Mouse (Mus musculus) retina, postnatal 1 day (tissue): ENCODE results near the gene Opalin.
A peak's percentile ranks its signal among the peaks of the same experiment; 100 is the strongest.

ENCODE experiments used
- DNase-seq: peaks from one replicate; pipeline ENCODE4 v3.0.0-alpha.2; 2012

Opalin gene

DNA sequence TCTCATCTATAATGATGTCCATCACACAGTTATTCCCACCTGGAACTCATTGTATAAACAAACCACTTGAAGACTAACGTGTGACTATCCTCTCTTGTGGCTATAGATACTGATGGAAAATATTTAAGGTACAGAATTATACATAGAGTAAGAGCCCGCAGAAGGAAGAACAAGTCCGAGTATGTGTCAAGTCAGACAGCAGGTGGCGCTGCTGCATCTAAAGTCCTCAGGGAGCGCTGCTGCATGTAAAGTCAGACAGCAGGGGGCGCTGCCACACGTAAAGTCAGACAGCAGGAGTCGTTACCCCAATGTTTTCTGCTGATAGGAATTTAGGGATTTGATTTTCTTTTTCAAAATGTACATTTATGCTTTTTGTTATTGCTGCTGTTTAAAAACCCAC lies 5.4 kb downstream of the Opalin start:
- DNase-seq = peak; percentile 93

DNA sequence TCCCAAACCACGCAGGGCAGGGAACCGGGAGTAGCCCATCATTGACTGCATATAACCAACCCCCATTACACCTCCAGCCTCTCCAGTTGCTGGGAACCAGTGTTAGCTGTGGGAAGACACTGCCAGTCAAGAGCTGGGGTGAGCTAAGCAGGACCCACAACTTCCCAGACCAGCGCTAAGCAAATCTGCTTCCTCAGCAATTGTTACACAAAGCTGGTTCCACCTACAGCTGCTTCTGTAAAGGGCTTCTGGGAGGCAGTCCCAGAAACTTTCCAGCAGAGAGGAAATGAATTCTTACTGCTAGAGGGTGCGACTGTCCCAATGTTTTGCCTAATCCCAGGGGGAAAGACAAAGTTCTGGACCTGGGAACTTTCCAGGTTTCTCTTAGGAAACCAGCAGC lies 22.2 kb downstream of the Opalin start:
- no peak for DNase-seq

DNA sequence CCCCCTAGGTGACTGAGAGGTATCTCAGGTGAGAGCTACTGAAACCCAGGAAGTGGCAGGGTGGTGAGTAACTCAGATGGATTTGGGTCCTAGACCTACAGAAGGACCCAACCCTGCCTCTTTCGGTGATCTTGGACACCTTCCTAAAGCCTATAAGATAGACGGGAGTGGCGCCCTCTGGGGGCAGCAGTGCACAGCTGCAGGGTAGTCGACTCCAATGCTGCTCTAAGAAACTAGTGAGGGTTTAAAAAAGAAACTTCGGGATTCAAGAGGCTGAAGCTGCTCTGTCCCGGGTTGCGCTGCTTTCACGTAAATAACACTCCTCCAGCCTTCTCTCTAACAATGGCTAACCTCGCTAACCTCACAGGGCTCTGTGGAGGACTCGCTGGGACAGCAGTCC lies 23.4 kb downstream of the Opalin start:
- DNase-seq = peak; percentile 42

DNA sequence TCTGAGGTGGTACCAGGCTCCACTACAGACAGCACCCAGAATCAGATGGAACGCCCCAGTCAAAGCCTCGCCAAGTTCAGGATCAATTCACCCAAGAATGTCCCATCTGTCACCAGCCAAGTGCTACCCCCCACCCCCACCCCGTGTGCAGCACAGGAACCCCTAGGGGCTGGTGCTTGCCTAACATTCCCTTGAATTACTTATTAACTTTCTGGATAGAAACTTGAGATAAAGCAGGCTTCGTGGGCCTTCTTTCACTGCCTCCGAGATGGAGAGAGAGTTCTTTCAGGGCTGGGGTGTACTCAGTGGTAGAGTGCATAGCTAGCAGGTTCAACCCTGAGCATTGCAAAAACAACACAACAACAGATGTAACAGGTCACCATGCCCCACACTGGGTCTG lies 24.7 kb downstream of the Opalin start:
- DNase-seq = no peak

DNA sequence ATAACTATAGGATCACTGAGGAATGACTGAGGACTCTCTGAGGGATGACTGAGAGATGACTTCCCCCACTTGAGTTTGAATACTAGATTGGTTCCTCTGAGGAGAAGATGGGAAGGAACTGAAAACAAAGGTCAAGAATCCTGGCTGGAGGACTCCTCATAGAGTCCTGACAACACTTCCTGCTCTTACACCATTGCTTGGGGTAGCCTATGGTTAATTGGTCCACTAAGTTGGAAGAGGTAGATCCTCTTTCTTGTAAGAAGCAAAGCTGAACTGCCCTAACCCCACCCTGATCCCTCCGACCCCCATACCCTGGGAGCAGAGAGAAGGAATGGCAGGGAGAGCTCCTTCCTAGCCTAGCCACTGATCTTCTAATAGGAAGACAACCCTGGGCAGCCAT lies 25.2 kb downstream of the Opalin start:
- no peak for DNase-seq

DNA sequence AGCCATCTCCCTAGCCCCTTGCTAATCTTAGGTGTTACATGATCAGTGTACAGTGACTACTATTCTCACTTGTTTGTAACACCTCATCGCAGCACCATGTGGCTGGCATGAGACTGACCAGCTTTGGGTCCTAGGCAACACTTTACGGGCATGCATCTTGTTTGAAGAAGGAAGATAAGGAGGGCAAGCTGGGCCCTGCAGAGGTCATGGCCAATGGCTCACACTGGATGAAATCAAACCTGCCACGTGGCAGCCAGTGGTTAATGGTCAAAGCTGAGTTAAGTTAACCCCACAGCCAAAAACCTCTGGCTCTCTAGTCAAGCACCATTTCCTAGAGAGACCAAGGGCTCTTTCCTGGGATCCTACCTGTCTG lies 28.7 kb downstream of the Opalin start:
- no peak for DNase-seq

DNA sequence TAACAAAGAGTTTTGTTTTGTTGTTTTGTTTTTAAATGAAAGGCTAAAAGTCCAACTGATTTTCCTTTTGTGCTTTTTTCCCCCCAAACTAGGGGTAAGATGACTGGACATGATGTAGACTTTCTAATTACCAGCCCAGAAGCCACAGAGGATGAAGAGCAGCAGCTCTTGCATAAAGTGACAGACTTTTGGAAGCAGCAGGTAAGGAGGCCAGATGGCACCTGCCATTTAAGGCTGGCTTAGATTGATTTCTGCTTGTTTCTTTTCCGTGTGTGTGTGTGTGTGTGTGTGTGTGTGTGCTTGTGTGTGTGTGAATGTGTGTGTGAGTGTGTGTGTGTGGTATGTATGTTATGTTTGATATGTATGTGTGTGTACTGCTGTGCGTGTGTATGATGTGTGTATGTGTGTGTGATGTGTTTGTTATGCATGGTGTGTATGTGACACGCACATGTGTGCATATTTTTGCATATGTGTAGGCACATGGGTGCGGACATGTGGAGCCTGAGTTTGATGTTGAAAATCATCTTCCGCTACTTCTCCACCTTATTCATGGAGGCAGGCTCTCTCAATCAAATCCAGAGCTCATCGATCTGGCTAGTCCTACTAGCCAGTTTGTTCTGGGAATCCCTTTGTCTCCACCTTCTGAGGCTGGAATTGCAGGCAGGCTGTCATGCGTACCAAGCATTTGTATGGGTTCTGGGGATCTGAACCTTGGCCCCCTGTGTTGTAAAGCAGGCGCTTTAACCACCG lies 29.3 kb downstream of the Opalin start:
- no peak for DNase-seq

DNA sequence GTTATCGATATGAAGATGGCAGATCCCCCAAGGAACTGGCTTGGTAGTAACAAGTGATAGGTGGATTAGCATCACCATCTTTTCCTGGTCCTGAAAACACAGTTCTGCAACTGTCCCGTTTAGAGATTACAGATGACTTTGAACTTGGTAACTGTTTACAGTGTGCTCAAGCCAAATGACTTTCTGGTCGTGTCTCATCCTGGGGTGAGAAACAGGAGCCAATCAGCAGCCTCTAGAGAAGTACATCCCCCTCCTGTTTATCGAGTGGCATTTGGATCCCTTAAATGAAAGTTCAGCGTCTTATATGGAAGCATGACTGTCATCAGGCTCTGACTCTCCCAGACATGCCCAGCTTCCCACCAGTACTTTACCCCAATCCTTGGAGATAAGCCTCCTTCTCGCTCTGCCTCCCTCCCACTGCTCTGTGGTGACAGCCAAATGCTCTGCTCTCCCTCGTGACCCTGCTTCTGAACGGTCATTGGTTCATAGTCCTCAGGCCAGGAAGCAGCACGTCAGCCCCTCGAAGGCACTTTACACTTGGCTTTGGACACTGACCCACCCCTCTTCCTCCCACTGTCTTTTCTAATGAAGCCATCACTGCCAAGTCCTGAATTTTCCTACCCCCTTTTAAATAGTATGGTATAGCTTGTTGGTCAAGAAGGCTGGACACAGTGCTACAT lies 31.7 kb downstream of the Opalin start:
- DNase-seq = peak; percentile 36

DNA sequence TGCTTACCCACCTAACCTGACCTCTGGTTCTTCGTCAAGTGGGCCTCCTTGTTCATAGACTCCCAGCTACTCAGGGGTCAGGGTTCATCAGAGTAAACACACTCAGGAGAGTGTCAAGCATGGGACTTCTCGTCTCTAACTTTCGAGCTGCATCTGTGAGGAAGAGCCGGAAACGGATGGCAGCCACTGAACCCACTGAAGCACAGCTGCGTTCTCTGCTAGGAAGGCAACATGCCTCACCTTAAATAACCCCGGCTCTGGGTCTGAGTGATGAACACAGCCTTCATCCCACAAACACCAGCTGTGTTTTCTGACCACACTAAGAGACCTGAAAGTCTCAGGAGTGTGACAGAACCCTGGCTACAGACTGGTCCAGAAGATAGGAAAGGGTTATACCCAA lies 37.8 kb downstream of the Opalin start:
- DNase-seq = no peak

DNA sequence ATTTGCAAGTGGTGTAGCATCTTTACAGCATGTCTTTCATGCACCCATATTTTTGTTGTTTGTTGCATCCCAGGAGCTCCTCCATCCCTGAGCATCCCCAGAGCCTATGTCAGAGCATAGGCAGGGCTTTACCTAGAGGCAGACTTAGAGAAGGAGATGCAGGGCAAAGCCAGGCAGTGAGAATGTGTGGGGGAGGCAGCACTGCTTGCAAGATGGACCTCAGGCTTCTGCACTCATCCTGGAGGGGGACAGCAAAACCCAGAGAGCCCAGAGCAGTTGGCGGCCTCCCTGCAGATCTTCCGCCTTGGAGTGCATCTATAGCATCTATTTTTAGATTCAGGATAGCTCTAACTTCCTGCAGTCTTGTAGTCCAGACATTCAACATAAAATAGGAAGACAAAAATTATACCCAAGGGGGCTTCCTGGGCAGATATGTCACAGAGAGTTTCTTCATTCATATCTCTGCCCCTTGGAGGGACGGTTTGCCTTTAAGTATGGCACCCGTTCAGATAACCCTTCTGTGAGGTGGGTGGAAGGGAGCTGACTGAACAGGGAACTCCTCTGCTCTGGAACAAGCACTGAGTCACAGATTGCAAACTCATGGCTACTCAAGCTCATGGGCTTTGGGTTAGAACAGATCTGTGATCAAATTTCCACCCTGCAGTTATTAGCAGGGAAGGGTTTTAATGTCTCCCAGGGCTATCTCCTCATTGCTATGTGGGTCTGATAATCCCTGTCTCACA lies 40.9 kb downstream of the Opalin start:
- no peak for DNase-seq

DNA sequence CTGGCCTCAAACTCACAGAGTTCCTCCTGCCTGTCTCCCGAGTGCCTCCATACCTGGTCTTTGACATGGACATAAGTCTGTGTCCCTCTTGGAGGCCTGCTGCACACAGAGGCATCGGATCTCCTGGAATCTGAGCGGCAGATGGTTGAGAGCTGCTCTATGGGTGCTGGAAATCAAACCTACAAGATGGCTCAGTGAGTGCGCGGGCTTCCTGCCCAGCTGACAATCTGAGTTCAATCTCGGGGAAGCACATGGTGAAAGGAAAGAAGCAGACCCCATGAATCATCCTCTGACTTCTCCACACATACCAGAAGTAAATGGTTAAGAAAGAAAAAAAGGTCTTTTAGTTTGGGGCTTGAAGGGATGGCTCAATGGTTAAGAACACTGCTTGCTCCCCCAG lies 45.0 kb downstream of the Opalin start:
- no peak for DNase-seq

DNA sequence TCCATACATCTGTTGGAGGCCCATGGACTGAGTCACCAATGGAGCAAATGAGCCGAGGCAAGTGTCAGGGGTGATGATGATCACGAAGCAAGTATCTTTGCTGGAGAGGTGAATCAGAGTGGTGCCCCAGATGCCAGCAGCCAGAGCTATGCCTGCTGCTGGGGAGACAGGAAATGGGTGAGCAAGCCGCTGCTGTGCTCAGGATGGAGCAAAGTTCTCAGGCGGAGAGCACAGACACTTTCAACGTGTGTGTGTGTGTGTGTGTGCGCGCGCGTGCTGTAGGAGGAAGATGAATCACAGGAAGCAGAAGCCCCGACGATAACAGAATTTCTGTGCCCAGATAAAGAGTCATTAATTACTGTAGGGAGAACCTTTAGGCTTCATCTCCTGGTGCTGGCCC lies 45.9 kb downstream of the Opalin start:
- no peak for DNase-seq

DNA sequence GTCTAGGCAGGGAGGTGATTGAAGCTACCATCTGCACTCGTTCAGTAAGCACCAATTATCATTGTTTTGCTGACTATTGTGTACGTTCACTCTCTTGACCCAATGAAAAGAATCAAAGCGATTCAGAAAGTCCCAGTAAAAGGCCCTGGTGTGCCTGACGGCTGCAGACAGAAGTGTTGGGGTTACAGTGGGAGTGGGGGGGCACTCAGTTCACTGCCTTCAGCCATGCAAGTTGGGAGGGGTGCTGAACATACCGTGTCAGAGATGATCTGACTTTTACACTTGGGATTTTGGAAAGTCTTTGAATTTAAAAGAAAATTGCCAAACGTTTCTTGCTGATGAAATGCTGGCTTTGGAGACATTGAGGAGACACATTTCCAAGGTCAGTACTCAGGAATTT lies 46.8 kb downstream of the Opalin start:
- DNase-seq = no peak

DNA sequence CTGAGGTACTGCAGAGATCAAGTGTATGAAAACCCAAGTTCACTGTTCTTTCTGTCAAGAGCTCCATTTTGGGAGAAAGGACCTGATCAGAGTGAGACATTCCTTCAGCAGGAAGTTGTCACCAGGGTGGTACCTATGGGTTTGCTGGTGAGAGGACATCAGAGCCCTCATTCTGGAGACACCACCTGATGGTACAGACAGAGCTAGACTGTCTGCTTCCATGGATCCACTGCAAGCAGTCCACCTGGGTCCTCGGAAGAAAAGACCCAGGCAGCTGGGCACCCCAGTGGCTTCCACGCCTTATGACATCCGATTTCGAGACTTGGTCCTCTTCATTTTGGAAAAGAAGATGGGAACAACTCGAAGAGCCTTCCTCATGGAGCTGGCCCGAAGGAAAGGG lies 47.7 kb downstream of the Opalin start, which contains the start of gene Dntt:
TSS of gene Dntt (plus strand) at position 57 of the 400 bp plus-strand sequence.
- DNase-seq = no peak

DNA sequence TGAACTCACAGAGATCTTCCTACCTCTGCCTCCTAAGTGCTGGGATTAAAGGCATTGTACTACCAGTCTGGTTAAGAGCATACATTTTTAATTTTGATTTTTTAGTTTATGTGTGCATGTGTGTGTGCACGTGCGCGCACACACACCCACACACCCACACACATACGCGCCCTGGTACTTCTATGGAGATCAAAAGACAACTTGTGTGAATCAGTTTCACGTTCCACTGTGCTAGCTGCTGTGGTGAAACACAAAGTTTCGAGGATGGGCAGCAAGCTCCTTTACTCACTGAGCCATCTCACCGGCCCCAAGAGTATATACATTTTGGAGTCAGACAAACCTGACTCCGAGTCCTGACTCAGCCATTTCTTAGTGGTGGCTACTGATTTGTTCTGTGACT lies 49.3 kb downstream of the Opalin start:
- DNase-seq = no peak

DNA sequence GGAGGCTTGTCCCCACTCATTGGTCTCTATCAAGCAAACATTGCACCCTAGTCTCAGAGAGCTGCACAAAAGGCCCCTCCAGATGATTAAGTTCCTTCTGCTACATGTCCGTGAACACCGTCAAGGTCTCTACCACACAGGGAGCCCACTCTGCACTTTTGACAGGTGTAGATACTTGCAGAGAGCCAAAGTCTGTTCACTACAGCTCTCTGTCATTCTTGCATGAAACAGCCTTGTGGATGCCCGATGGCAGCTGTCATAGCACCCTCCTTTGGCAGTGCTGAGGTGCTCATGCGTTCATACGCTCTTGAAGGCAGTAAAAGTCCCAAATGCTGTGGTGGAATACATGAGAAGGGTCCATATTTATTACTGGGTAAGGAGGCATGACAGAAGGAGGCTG lies 49.9 kb downstream of the Opalin start:
- no peak for DNase-seq

DNA sequence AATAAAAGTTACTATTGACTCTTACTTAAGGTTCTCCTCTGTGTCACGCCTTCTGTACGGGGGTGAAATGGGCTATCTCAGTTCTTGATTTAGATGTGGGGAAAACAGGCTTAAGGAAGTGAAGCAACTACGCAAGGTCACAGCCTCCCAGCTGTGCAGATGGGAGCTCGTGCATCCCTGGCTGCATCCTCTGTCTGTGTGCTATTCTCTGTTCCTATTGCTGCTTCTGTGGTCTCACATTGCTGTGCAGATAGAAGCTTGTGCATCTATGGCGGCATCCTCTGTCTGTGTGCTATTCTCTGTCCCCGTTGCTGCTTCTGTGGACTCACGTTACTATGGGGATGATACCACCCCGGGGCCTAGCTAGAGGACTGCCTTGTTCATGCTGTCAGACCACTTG lies 50.4 kb downstream of the Opalin start:
- no peak for DNase-seq

DNA sequence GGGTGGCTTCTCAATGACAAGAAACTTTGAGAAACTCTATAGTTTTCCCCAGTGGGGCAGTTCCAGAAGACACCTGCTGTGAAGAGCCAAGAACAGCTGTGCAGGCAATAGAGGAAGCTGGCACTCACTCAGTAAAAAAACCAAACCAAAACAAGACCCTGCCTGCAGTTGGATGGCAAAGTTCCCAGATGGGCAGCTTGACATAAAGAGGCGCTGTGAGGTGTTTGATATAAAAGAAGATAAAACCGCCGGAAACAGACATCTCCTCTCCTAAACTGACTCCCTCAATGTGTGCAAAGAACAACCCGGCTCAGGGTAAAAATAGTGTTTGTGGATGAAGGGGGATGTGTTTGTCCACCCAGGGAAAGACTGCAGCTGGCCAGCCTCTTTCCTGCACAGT lies 54.7 kb downstream of the Opalin start:
- DNase-seq = no peak

DNA sequence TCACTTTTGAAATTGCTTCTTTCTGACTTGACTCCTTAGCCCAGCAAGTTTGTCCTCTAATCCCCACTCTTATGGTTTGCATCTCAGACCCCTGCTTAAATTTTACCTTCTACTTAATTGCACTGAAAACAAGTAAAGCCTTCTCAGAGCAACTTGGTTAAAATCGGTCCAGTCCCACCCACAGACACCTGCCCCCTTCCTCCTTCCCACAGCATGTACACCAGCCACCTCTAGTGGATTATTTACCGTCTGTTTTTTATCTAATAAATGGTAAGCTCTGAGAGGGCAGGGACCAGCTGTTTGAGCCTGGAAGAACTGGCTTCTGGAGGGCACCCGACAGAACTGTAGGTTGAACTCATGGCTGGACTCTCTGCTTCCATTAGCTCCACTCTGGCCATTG lies 56.4 kb downstream of the Opalin start:
- no peak for DNase-seq

DNA sequence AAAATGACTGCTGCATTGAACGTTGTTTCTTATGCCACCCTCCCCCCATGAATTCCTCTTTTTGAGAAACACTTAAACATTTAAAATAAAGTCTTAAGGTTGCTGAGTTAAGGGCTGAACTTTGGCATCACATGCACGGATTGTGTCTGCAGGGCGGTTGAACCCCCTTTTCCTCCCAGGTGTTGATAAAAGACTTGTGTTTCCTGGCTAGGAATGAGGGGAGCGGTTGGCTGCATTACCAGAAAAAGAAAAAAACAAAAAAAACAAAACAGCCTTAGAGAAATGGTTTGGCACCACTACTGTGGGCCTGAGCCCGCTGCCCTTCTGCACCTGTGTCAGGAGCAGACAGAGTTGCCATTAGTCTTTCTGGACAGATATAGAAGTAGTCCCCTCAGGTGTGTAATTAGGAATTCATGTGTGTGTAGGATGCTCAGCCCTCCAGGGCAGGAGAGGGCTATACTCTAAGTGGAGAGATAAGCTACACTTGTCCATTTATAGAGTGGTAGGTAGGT lies 57.7 kb downstream of the Opalin start:
- no peak for DNase-seq

DNA sequence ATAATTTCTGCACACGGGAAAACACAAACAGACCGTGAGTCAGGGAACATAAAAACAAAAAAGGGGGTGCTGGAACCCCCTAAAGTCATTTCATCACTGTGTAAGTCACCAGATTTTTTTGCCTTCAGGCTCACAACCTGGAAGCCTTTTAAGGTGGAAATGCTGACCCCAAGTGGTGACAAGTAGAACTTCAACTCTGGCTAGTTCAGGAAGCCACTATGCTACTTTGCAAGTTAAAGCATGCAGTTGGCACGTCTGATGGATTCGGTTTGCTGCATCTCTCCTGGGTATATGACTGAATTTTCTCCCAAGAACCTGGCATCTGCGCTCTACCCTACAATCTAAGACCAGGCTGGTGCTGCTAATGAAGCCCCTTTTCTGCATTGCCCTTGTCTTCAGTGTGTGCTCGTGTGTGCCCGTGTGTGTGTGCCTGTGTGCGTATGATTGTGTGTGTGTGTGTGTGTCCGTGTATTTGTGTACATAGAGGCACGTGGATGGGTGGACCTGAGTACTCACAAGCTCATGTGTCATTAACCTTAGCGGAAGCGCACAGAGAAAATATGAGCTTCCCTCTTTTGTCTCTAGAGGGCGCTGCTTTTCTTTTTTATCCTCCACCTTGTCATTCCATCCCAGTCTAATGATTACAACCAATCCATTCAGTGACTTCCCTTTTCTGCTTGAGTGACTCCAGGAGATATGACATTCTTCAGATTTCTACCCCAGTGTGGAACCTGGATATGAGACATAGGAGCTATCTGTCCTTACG lies 60.8 kb downstream of the Opalin start:
- peak; percentile 78 for DNase-seq

DNA sequence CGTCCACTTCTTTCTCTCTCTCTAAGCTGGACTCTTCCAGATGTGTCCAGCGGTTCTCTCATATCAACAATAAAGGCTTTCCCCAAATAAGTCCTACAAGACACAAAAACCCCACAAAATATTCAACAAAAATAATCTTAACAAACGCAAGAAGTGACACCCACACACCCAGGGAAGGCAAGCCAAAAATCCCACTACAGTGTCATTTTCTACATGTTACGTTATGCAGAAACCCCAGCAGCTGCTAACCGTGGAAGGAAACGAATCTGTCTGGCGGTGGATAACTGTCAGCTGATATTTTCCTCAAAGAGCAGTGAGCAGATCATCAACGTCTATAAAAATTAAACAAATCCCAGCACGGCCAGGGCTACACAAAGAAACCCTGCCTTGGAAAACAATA lies 62.9 kb downstream of the Opalin start:
- DNase-seq = no peak

DNA sequence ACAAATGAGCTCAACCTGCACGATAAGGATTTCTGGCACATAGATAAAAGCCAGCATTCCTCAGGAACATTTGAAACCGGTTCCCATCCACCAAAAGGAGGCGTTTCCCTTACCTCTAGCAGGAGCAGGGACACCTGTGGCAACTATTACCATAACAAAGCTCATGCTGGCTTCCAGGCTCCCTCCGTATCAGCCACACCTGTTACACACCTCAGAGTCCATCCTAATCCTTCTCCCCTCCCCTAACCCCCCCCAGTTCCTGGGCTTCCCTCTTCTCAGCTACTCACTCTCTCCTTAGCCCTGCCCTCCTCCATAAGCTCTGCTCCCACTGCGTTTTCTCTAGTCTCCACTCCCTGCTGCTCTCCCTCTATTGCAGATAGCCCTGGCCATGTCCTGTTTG lies 63.3 kb downstream of the Opalin start:
- no peak for DNase-seq
